Mouse (Mus musculus): ENCODE measurements around the gene Lep.

The Lep gene

DNA sequence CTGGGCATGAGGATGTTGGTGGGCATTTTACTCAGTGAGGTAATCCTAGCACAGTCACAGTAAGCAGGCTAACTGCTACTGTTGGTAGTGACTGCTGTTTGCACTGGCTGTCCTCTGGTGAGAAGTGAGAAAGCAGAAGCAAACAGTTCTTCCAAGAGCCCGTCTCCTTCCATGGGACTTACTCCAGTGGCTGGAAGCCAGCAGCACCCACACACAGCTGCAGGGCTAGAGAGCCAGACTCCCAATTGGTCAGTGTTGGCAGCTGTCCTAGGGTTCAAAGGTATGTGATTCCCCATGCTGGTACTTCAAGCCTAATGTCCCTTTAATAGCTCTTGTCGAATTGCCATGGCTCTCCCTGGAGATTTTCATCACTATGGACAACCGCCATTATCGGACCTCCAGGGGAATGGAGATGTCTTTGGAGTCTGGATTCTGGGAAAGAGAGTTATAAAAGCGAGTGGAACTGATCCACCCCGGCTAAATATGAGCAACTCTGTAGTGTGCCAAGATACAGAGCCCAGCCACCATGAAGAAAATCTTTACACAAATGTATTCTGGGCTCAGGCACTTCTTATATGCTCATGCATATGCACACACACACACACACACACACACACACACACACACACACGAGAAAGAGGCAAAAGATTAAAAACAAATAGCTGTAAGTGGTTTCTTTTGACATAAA lies 57.5 kb downstream of the Lep start:
- DNase-seq (ENCODE audit: low spot score), result peak; percentile 43

DNA sequence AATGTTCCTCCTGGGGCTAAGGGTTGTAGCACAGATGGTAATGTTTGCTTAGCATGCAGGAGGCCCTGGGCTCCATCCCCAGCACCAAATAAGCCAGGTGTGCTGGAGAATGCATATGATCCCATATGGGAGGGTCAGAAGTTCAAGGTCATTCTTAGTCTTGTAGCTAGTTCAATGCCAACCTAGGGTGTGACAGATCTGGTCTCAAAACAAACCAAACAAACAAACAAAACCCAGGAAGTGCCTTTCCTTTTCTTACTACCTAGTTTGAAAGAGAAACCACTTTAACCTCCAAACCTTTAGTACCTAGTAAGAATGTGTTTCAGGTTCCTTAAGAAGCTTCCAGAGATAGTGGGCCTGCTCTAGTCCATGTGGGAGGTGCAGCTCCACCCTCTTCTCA lies 58.2 kb downstream of the Lep start:
- DNase-seq (ENCODE audit: low spot score), result no peak

DNA sequence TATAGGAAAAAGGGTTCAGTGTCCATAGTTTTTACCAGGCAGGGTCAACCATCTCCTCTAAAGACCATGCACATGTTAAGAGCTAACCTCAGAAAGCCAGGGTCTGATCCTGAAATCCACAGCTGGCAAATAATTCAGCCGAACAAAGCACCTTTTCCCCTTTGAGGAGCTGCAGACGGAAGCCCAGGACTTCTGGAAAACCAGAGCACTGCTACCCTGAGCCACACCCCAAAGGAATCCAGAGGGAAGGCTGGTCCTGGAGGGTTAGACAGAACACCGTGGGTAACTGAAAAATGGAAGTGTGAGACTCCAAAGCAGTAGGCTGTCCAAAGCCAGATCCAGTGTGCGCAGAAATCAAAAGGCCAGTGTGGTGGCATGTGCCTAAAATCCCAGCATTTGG lies 58.9 kb downstream of the Lep start:
- no peak for DNase-seq (ENCODE audit: low spot score)

DNA sequence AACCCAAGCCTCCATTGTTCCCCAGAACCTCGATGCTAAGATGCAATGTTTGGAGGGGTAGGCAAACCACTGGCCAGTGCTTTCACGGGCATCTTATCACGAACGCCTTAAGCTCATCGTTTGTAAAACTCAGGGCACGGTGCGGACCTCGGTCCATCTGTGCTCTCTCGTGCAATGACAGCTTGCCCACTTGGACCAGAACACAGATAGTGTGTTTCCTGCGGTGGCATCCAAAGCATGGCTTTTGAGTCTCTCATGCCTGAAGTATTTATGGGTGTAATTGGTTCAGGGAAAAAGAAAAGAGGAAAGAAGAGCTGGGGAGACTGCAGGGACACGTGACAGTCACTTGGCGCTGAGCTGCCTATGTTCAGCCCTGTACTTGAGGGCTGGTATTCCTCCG lies 60.0 kb downstream of the Lep start:
- DNase-seq (ENCODE audit: low spot score), result no peak
